Mouse (Mus musculus): Measurements from ENCODE around the gene Rhot1.
A peak's percentile ranks its signal among the peaks of the same experiment; 100 is the strongest.
"Not testable (repeated sequence)": the region's sequence is repeated elsewhere in the genome, so short reads cannot be mapped to it uniquely, and the experiment has no call there.

Gene Rhot1

GRCm38 (mm10) chr11:80208860-80209800 is at the start of gene Rhot1:
TSS of gene Rhot1 (plus strand) at chr11:80209019.
- peak; percentile 89 for DNase-seq (ENCODE audit: low read depth, low spot score)

- no peak for DNase-seq (ENCODE audit: low read depth, low spot score)
These were observed 47.8 kb upstream of the Rhot1 start for GRCm38 (mm10) chr11:80161041-80161440.

GRCm38 (mm10) chr11:80163362-80164116 is 45.3 kb upstream of the Rhot1 start:
- no peak for DNase-seq (ENCODE audit: low read depth, low spot score)

DNA sequence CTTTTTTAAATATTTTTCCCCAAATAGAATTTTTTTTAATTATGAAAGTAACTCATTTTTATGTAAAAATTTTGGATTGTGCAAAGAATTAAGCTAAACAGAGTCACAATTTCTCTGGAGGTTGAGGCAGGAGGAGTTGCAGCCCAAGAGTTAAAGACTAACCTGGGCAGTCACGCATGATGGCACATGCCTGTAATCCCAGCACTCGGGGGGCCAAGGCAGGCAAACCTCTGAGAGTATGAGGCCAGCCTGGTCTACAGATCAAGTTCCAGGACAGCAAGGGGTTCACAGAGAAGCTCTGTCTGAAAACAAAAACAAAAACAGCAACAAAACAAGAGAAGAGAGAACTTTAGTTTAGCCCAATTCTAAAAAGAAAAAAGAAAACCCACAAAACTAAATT is 44.6 kb upstream of the Rhot1 start:
- DNase-seq (ENCODE audit: low read depth, low spot score), result no peak

DNA sequence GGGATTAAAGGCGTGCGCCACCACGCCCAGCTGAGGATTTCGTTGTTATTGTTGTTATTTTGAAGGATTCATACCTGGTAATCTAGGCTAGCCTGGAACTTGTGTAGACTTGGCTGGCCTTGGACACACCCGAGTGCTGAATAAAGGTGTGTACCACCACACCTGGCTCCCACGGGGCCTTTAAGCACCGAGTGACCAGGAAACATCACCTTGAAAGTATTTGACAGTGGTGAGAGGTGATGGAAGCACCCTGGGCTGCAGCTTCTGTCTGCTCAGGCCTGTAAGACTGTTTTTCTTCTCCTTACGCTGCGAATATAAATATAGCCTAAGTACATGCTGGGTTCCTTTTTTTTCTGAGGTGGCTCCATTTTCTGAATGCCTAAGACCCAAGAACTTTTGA is 40.7 kb upstream of the Rhot1 start:
- no peak for DNase-seq (ENCODE audit: low read depth, low spot score)

- no peak for DNase-seq (ENCODE audit: low read depth, low spot score)
These were observed 40.1 kb upstream of the Rhot1 start for GRCm38 (mm10) chr11:80168611-80169249.

DNA sequence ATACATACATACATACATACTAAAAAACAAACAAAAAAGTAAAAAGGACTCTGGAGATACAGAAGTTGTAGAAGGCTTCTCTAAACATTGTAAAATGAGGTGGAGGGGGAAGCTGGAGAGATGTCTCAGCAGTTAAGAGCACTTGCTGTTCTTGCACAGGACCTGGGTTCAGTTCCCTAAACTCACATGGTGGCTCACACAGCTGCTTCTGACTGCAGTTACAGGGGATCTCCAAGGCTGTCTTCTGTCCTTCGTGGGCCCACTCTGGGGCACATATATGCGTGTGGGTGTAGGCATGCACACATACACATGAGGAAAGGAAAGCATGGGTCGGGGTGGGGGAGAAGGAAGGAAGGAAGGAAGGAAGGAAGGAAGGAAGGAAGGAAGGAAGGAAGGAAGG is 39.2 kb upstream of the Rhot1 start:
- DNase-seq (ENCODE audit: low read depth, low spot score), result no peak

DNA sequence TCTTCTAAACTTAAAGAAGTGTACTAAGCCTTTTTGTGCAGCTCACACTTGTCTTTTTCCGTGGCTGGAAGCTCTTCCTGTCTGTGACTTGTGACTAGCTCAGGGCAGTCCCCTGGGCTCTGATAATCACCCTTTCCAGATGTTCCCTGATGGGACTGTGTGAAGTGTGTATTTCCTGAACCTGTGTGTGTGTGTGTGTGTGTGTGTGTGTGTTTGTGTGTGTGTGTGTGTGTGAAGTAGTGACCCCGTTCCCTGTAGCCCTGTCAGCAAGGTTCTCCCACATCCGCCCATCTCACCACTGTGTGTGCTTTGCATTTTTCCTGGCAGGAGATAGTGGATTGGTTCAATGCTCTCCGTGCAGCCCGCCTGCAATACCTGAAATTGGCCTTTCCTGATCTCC is 38.5 kb upstream of the Rhot1 start:
- no peak for DNase-seq (ENCODE audit: low read depth, low spot score)

DNA sequence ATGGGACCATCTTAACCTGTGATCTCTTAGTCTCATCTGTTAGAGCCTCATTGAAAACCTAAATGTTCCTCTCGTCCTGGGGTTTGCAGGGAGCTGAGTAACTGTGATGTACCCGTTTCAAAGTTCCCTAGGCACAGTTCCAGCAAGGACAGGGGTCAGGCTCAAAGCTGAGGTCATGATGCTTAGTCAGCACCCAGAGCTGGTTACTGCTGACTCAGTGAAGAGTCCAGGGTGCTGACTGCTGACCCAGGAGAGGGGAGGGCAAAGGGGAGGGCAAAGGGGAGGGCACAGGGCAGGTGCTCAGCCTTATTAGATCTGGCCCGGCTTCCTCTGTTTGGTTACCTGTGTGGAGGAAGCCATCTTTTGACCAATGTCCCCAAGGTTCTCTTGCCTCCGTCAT is 36.9 kb upstream of the Rhot1 start:
- DNase-seq (ENCODE audit: low read depth, low spot score), result no peak

- no peak for DNase-seq (ENCODE audit: low read depth, low spot score)
These were observed 34.7 kb upstream of the Rhot1 start for GRCm38 (mm10) chr11:80173963-80174670.

- DNase-seq (ENCODE audit: low read depth, low spot score), result no peak
These were observed 31.6 kb upstream of the Rhot1 start for GRCm38 (mm10) chr11:80176911-80177895.

- no peak for DNase-seq (ENCODE audit: low read depth, low spot score)
These were observed 30.5 kb upstream of the Rhot1 start for GRCm38 (mm10) chr11:80178316-80178715.

GRCm38 (mm10) chr11:80181021-80181749 is 27.6 kb upstream of the Rhot1 start:
- no peak for DNase-seq (ENCODE audit: low read depth, low spot score)

- DNase-seq (ENCODE audit: low read depth, low spot score), result not testable (repeated sequence)
These were observed 25.6 kb upstream of the Rhot1 start for GRCm38 (mm10) chr11:80183054-80183704.

GRCm38 (mm10) chr11:80183705-80184255 is 25.0 kb upstream of the Rhot1 start, which contains the start of gene Rnf135:
TSS of gene Rnf135 (plus strand) at chr11:80183851.
- DNase-seq (ENCODE audit: low read depth, low spot score), result peak; percentile 62

- DNase-seq (ENCODE audit: low read depth, low spot score), result no peak
These were observed 24.2 kb upstream of the Rhot1 start for GRCm38 (mm10) chr11:80184531-80185071.

DNA sequence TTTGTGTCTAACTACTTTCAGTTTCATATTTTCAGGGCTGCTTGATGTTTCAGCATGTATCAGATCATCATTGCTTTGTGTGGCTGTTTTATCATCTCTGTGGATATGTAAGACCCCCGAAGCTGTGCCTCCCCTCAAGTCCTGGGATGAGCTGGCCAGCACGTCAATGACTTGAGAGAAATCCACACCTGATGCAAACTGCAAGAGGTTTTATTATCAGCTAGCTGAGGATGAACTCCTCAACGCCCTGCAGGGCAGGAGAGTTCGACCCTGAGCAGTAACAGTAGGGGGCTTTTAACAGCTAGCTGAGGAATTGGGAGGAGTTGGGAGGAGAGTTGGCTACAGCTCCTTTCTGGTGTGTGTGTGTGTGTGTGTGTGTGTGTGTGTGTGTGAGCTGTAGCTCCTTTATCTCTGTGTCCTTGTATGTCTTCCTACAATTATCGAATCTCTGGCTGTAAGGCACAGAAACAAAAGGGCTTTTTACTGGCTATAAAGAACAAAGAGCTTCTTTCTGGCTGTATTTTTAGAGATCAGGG is 23.3 kb upstream of the Rhot1 start:
- DNase-seq (ENCODE audit: low read depth, low spot score), result not testable (repeated sequence)

- DNase-seq (ENCODE audit: low read depth, low spot score), result no peak
These were observed 18.5 kb upstream of the Rhot1 start for GRCm38 (mm10) chr11:80190280-80190679.
